Mouse (Mus musculus) forelimb bud, embryonic 11.5 days (tissue): Measurements from ENCODE around the gene Pbx2.

Experiments used
- DNase-seq: peaks from one replicate; pipeline ENCODE4 v3.0.0-alpha.2; 2012; ENCODE audit warnings: low read depth, low spot score

Gene Pbx2

GRCm38 (mm10) chr17:34578070-34578469, 13.0 kb upstream of the Pbx2 start:
- no peak for DNase-seq

DNA sequence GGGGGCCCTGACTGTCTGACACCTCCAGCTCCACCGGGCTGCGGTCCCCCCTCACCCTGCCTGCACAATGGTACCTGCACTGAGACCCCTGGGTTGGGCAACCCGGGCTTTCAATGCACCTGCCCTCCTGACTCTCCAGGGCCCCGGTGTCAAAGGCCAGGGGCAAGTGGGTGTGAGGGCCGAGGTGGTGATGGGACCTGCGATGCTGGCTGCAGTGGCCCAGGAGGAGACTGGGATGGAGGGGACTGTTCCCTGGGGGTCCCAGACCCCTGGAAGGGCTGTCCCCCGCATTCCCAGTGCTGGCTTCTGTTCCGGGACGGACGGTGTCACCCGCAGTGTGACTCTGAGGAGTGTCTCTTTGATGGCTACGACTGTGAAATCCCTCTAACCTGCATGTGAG, 8.5 kb upstream of the Pbx2 start:
- DNase-seq, result no peak

DNA sequence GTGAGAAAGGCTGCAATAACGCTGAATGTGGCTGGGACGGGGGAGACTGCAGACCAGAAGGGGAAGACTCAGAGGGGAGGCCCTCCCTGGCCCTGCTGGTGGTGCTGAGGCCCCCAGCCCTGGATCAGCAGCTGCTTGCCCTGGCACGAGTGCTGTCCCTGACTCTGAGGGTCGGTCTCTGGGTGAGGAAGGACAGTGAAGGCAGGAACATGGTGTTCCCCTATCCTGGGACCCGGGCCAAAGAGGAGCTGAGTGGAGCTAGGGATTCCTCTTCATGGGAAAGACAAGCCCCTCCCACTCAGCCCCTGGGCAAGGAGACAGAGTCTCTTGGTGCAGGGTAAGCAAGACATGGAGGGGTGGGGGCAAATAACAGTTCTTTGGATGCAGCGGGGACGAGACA, 7.7 kb upstream of the Pbx2 start:
- DNase-seq, result no peak

DNA sequence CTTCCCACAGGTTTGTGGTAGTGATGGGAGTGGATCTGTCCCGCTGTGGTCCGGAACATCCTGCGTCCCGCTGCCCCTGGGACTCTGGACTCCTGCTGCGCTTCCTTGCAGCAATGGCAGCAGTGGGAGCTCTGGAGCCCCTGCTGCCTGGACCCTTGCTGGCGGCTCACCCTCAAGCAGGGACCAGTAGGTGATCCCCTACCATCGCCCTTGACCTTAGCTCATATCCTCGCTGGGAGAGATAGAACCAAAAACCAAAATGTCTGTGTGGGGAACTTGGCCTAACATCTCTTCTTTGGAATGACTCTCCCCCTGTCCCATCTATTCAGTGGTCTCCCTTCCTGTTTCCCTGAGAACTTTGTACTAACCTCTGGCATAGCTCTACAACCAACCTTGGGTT, 7.2 kb upstream of the Pbx2 start:
- no peak for DNase-seq

DNA sequence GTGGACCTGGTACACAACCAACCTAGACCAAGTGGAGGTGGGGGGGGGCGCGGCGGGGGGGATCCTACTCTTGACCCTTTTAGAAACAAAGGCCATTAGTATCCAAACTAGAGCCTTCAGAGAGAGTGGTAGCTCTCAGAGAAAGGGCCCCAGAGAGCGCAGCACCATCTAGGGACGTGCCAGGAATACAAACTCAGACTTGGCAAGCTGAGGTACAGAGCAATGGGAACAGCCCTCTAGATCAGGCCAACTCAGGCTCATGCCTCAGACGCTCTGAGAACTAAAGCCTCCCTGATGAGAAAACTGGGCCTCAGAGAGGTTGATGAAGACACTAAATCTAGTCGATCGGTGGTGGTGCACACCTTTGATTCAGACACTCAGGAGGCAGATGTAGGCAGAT, 5.9 kb upstream of the Pbx2 start:
- no peak for DNase-seq

DNA sequence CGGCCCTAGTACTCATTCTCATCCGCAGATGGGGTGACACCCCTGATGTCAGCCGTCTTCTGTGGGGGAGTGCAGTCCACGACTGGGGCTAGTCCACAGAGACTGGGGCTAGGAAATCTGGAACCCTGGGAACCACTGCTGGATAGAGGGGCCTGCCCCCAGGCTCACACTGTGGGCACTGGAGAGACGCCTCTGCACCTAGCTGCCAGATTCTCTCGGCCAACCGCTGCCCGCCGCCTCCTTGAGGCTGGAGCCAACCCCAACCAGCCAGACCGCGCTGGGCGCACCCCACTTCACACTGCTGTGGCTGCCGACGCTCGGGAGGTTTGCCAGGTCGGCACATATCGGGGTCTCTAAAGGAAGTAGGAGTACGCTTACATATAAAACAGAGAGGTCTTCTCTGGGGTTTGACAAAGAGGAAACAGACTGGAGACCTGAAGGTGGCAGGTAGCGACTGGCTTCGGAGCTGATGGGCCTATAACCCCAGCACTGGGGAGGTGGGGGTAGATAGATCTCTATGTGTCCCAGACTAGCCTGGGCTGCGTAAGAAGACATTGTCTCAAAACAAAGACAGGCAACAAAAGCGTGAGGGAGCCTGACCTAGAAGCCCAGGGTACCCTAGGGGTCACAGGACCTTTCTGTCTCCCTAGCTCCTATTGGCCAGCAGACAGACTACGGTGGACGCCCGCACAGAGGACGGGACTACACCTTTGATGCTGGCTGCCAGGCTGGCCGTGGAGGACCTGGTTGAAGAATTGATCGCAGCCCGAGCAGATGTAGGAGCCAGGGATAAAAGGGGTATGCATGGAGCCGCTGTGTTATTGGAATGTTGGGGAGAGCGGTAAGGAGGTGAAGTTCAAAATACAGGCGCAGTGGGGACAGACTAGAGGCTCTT, 4.9 kb upstream of the Pbx2 start:
- no peak for DNase-seq

DNA sequence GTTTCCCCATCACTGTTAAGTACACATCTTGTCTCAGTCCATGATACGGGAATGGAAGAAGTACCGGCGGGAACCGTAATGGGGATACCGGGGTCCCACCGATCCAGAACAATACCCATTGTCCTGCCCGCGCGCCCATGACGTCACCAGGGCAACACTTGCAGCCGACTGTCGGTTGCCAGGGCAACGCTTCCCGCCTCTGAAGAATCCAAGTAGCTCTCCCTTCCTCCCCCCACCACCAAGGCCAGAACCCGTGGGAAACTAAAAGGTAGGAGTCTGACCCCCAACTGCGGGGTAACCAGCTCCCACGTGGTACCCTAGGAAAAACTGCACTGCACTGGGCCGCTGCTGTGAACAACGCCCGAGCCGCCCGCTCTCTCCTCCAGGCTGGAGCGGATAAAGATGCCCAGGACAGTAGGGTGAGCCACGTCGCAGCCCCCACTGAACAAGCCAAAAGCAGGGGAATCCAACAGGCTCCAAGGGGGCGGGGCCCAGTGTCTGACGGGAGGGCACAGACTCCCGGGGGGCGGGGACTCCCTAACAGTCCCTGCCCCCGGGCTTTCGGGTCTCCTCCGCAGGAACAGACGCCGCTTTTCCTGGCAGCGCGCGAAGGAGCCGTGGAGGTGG, 4.2 kb upstream of the Pbx2 start:
- peak; percentile 85 for DNase-seq

DNA sequence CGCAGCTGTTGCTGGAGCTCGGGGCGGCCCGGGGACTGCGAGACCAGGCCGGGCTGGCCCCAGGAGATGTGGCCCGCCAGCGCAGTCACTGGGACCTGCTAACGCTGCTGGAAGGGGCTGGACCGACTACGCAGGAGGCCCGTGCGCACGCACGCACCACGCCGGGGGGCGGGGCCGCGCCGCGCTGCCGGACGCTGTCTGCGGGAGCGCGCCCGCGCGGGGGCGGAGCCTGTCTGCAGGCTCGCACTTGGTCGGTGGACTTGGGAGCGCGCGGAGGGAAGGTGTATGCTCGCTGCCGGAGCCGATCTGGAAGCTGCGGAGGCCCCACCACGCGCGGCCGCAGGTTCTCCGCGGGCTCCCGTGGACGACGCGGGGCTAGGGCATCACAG, 3.6 kb upstream of the Pbx2 start:
- DNase-seq, result peak; percentile 93

- no peak for DNase-seq
Observed at GRCm38 (mm10) chr17:34587814-34588213, 3.3 kb upstream of the Pbx2 start.

GRCm38 (mm10) chr17:34588767-34589166, 2.3 kb upstream of the Pbx2 start:
- no peak for DNase-seq

DNA sequence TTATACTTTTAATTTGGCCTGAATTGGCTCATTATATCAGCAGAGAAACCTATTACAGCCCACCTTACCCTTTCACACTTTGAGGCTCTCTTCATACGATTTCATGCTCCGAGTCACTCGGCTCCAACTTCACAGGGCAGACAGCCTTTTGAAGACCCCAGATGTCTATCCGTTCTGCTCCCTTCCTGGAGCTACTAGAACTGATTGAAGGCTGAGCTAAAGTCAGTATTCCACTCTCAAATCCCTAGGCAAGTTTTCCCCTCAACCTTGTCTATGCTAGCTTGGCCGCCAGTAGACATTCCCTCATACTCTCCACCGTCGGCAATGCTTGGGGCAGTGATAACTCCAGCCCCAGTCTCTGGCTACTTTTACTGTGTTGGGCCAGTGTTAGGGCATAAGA, 1.9 kb upstream of the Pbx2 start:
- no peak for DNase-seq

DNA sequence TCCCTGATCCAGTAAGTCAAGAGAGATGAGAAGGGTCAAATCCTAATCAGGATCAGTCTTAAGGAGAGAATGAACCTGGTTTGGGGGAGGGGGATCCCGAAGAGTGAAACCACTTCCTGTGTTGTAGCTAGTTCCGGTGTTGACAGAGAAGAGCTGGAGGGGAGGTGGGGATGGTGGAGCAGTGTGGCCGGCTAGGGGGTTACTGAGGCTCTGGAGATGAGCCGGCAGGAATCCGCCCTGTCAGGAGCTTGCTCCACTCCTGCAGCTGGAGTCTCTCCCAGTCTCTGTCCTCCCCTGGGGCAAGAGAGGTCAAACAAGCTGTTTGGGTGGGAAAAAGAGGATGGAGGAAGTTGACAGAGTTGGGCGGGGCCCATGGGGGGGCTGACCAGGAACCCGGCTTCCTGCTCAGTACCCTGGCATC, 1.4 kb upstream of the Pbx2 start, which contains the start of gene Gpsm3:
Gene Gpsm3, plus strand, starts transcription at position 126 of the 421 bp plus-strand sequence.
- no peak for DNase-seq

GRCm38 (mm10) chr17:34590154-34590987, 695 bp upstream of the Pbx2 start:
- DNase-seq, result no peak

- peak; percentile 79 for DNase-seq
Observed at GRCm38 (mm10) chr17:34591994-34592375, 919 bp downstream of the Pbx2 start.

GRCm38 (mm10) chr17:34592581-34593549, 1.8 kb downstream of the Pbx2 start:
- DNase-seq, result peak; percentile 20

DNA sequence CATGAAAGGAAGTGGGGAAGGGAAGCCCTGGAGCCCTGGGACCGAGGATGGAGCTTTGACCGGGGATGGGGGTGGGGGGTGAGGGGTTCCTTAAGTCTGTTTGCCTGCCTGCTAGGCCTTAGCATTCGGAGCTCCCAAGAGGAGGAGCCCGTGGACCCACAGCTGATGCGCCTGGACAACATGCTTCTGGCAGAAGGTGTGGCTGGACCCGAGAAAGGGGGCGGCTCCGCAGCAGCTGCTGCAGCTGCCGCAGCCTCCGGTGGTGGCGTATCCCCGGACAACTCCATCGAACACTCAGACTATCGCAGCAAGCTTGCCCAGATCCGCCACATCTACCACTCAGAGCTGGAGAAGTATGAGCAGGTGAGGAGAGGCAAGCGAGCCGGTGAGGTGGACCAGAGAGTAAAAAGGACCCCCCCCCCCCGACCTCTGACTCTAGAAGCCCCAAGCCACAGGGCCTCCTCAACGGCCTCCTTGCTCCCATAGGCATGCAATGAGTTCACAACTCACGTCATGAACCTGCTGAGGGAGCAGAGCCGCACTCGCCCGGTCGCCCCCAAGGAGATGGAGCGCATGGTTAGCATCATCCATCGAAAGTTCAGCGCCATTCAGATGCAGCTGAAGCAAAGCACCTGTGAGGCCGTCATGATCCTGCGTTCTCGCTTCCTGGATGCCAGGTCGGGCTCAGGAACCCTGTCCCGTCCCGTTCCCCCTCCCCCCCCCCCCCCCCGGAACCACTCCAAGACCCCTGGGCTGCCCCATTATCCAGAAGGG, 2.9 kb downstream of the Pbx2 start:
- DNase-seq, result no peak

GRCm38 (mm10) chr17:34596098-34596497, 5.0 kb downstream of the Pbx2 start:
- DNase-seq, result no peak

GRCm38 (mm10) chr17:34597566-34598095, 6.6 kb downstream of the Pbx2 start, which contains the start of gene Ager:
Gene Ager (plus strand): TSS chr17:34597862.
- no peak for DNase-seq

- DNase-seq, result no peak
Observed at GRCm38 (mm10) chr17:34599891-34600290, 8.8 kb downstream of the Pbx2 start.

GRCm38 (mm10) chr17:34601796-34602195, 10.7 kb downstream of the Pbx2 start:
- DNase-seq, result no peak
